In the genomic region with DNA sequence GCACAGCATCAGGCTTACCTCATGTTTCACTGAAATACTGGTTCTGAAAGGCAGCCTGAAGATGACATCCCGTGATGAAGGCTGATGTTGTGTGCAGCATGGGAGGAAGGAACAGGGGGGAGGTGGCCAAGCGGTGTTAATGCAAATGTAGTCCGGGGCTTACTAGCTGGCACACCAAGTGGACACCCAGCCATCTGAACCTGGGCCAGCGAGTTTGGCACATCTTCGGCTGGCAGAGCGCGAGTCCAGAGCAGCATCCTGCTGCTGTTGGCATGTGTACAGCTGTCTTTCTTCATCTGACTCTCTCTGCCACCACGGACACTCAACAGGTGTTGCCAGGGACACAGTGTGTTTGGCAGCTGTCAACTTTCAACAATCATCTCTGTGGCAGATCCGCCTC, we compare ENCODE assay signal across 11 mouse cellular contexts.
A peak's percentile ranks its signal among the peaks of the same experiment; 100 is the strongest.
DNase-seq lines count a peak whose midpoint lies in the region; ATAC-seq and TF ChIP-seq lines count a peak whose summit lies in the region.
"Had no signal": no experiment of that assay in that cellular context is flagged by ENCODE, and none has a peak within 500 bp of the region (broad histone marks: within the 10 kb centered on the region; RNA-seq: fewer than 3 reads in every experiment).

No protein-coding gene starts in this region.

- no peak for TF ChIP-seq CTCF in forebrain, postnatal 0 days (IDR thresholded peaks at IDR 0.05; ENCODE audit: low read depth)
- TF ChIP-seq CTCF in thymus, adult 2 months (IDR thresholded peaks at IDR 0.05; ENCODE audit: borderline replicate concordance, control insufficient read depth, extremely low read depth, insufficient read depth, low read length, poor library complexity) = no peak

- ATAC-seq in forebrain, postnatal 0 days = peak; percentile 34; the same call in 1 of the 2 replicates
- ATAC-seq in forebrain, embryonic 13.5 days = no peak
- ATAC-seq in erythroblast, adult 5-6 weeks (replicated peaks; ENCODE audit: low FRiP score, poor library complexity, severe bottlenecking) = no peak

- 54% methylated on average over 9 of the region's 9 CpGs for WGBS in forebrain, postnatal 0 days
- WGBS in forebrain, embryonic 13.5 days = 89% methylated on average over 9 of the region's 9 CpGs
- WGBS in thymus, adult 2 months = 92% methylated on average over 9 of the region's 9 CpGs

- H3K27me3 ChIP-seq in forebrain, postnatal 0 days (ENCODE audit: insufficient read depth, low read length) = no peaks in the 10 kb centered on the region
- H3K27me3 ChIP-seq in forebrain, embryonic 13.5 days = no peaks in the 10 kb centered on the region
- no peaks in the 10 kb centered on the region for H3K27me3 ChIP-seq in thymus, adult 2 months (ENCODE audit: control insufficient read depth, insufficient read depth, low read length)
- H3K27me3 ChIP-seq: liver, embryonic 15.5 days had no signal

- H3K9ac ChIP-seq in forebrain, postnatal 0 days = no peak overlapping the region
- H3K9ac ChIP-seq in forebrain, embryonic 13.5 days = no peak overlapping the region
- H3K9ac ChIP-seq: liver, embryonic 15.5 days had no signal

- H3K4me3 ChIP-seq in forebrain, postnatal 0 days (ENCODE audit: low read depth, low read length) = no peak overlapping the region
- no peak overlapping the region for H3K4me3 ChIP-seq in forebrain, embryonic 13.5 days
- no peak overlapping the region for H3K4me3 ChIP-seq in thymus, adult 2 months (ENCODE audit: control insufficient read depth, insufficient read depth, low read length)
- H3K4me3 ChIP-seq: liver, embryonic 15.5 days had no signal

- DNase-seq in forebrain, postnatal 0 days = peak; percentile 43
- peak; percentile 26 to 60 for DNase-seq in layer of hippocampus, postnatal 14 days (ENCODE audit: low spot score in 2 of 2)
- no peak for DNase-seq in layer of hippocampus, adult 18-20 months (ENCODE audit: low spot score in 2 of 2)
- DNase-seq in thymus, postnatal 14 days = peak; percentile 3
- no peak for DNase-seq in thymus, adult 2 months
- no peak for DNase-seq in thymus, adult 18-20 months
- DNase-seq: heart, postnatal 4 days had no signal

- H3K9me3 ChIP-seq in forebrain, postnatal 0 days (ENCODE audit: low read length) = no peaks in the 10 kb centered on the region
- no peaks in the 10 kb centered on the region for H3K9me3 ChIP-seq in forebrain, embryonic 13.5 days (replicated peaks)
- H3K9me3 ChIP-seq: G1E; liver, embryonic 15.5 days had no signal

- H3K4me2 ChIP-seq in forebrain, postnatal 0 days (ENCODE audit: low read depth) = no peak overlapping the region
- H3K4me2 ChIP-seq in forebrain, embryonic 13.5 days = no peak overlapping the region
- H3K4me2 ChIP-seq: liver, embryonic 15.5 days had no signal

- H3K27ac ChIP-seq in forebrain, postnatal 0 days (ENCODE audit: low read depth, low read length) = no peak overlapping the region
- no peak overlapping the region for H3K27ac ChIP-seq in forebrain, embryonic 13.5 days
- no peak overlapping the region for H3K27ac ChIP-seq in thymus, adult 2 months (ENCODE audit: control insufficient read depth, insufficient read depth, low read length)
- H3K27ac ChIP-seq: liver, embryonic 15.5 days had no signal

- no peaks in the 10 kb centered on the region for H3K4me1 ChIP-seq in forebrain, postnatal 0 days (ENCODE audit: insufficient read depth)
- H3K4me1 ChIP-seq in forebrain, embryonic 13.5 days = no peaks in the 10 kb centered on the region
- H3K4me1 ChIP-seq in thymus, adult 2 months (replicated peaks; ENCODE audit: control insufficient read depth, insufficient read depth, low read length) = no peaks in the 10 kb centered on the region
- H3K4me1 ChIP-seq: liver, embryonic 15.5 days had no signal

- H3K36me3 ChIP-seq in forebrain, postnatal 0 days (ENCODE audit: insufficient read depth) = no peaks in the 10 kb centered on the region
- no peaks in the 10 kb centered on the region for H3K36me3 ChIP-seq in forebrain, embryonic 13.5 days (ENCODE audit: poor library complexity, severe bottlenecking)
- no peaks in the 10 kb centered on the region for H3K36me3 ChIP-seq in thymus, adult 2 months (ENCODE audit: control insufficient read depth, insufficient read depth, low read length)
- H3K36me3 ChIP-seq: G1E; liver, embryonic 15.5 days had no signal

- TF ChIP-seq POLR2A in thymus, adult 2 months (IDR thresholded peaks at IDR 0.05; ENCODE audit: control insufficient read depth, extremely low read depth, insufficient read depth, low read length, poor library complexity) = no peak

Comparison
In these comparisons a context has a peak if more than half of its experiments do, and no peak if none do; other contexts are left out.
1. DNase-seq: peak in forebrain, postnatal 0 days (single experiment), layer of hippocampus, postnatal 14 days (2 of 2) and thymus, postnatal 14 days (single experiment); none in layer of hippocampus, adult 18-20 months (0 of 2), thymus, adult 2 months (single experiment) and thymus, adult 18-20 months (0 of 2).